Mouse (Mus musculus): ENCODE results near the gene Dpep2nb. TPM values are rescaled to one million over a fixed set of nuclear protein-coding genes. Genes with fewer than 3 reads are reported as not detected.

Dpep2nb gene
- not detected for polyA plus RNA-seq (2014; fragmentation: Illumina TruSeq; extraction: RNeasy Lipid Tissue Mini Kit (QIAGEN cat#74804); ENCODE audit: low read depth, low replicate concordance)

DNA sequence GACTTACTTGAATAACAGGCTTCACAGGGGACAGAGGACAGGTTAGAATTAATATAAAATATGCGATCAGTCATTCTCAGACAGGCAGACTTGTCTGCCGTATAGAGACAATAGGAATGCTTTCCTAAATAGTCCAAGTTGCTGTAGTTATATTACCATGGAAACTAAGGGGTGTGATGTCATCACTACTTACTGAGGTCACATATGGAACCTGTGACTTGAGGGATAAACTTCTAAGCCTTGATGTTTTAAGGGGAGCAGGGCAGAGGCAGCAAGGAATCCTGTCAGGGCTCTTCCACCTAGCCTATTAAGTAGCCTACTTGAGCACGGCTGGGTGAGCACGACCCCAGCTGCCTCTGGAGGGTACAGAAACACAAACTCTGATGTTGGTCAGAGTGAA is at the start of gene Dpep2nb:
Dpep2nb (minus strand) TSS at position 101 of the 400 bp plus-strand sequence.

DNA sequence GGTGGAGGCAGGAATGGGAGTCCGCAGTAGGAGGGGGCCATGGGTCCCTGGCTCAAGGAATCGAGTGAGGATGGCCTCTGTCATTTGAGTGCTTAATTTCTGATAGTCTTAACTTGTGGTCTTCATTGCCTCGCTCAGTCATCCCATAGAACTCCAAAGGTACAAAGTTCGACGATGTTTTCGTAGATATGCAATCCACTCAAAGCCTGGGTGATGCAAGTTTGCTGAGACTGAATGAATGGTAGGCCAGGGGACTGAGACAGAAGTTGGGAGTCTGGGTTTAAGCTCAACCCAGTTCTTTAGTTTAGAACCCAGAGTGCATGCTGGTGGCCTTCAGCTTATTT is 5.8 kb upstream of the Dpep2nb start, which contains the start of gene Ddx28:
Ddx28 (minus strand) TSS at position 240 of the 344 bp plus-strand sequence.

GRCm38 (mm10) chr8:105990856-105991387 is 14.9 kb downstream of the Dpep2nb start, which contains the start of gene Dus2:
Gene Dus2, plus strand, starts transcription at chr8:105991337.

DNA sequence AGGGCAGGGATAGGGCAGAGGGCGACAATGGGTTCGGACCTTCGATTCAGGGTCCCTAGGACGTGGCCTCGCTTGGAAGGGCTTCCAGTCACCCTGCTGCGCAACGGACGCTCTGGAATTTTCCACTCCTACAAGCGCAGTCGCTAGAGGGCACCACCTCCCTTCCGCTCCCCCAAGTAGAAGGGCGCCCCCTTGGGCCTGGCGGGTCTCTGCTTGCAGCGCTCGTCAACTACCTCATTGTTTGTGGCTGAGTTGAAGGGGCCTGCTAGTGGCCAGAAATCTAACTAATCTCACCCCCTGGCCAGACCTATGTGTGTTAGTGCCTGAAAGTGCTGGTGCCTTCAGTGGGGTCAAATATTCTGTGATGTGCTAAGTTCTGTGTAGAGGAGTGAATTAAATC is 26.4 kb downstream of the Dpep2nb start, which contains the start of gene Dpep3:
Dpep3 (minus strand) TSS at position 105 of the 400 bp plus-strand sequence.

GRCm38 (mm10) chr8:105965905-105966341 is 39.9 kb downstream of the Dpep2nb start, which contains the start of gene Slc12a4:
Gene Slc12a4, minus strand, starts transcription at chr8:105966097.

Other genes with a start within 250 kb of the Dpep2nb start
- 10.8 TPM for gene Gfod2, start 247.3 kb downstream of the Dpep2nb start, polyA plus RNA-seq (2014; fragmentation: Illumina TruSeq; extraction: RNeasy Lipid Tissue Mini Kit (QIAGEN cat#74804); ENCODE audit: low read depth, low replicate concordance)
- gene Ranbp10, start 178.6 kb downstream of the Dpep2nb start, polyA plus RNA-seq (2014; fragmentation: Illumina TruSeq; extraction: RNeasy Lipid Tissue Mini Kit (QIAGEN cat#74804); ENCODE audit: low read depth, low replicate concordance), result 15.9 TPM
- 5.6 TPM for gene Tsnaxip1, start 178.2 kb downstream of the Dpep2nb start, polyA plus RNA-seq (2014; fragmentation: Illumina TruSeq; extraction: RNeasy Lipid Tissue Mini Kit (QIAGEN cat#74804); ENCODE audit: low read depth, low replicate concordance)
- 12.0 TPM for gene Cenpt, start 152.7 kb downstream of the Dpep2nb start, polyA plus RNA-seq (2014; fragmentation: Illumina TruSeq; extraction: RNeasy Lipid Tissue Mini Kit (QIAGEN cat#74804); ENCODE audit: low read depth, low replicate concordance)
- gene Thap11, start 150.8 kb downstream of the Dpep2nb start, polyA plus RNA-seq (2014; fragmentation: Illumina TruSeq; extraction: RNeasy Lipid Tissue Mini Kit (QIAGEN cat#74804); ENCODE audit: low read depth, low replicate concordance), result 24.7 TPM
- gene Nutf2, start 145.4 kb downstream of the Dpep2nb start, polyA plus RNA-seq (2014; fragmentation: Illumina TruSeq; extraction: RNeasy Lipid Tissue Mini Kit (QIAGEN cat#74804); ENCODE audit: low read depth, low replicate concordance), result 71.3 TPM
- 30.9 TPM for gene Edc4, start 125.1 kb downstream of the Dpep2nb start, polyA plus RNA-seq (2014; fragmentation: Illumina TruSeq; extraction: RNeasy Lipid Tissue Mini Kit (QIAGEN cat#74804); ENCODE audit: low read depth, low replicate concordance)
- gene Nrn1l, start 112.4 kb downstream of the Dpep2nb start, polyA plus RNA-seq (2014; fragmentation: Illumina TruSeq; extraction: RNeasy Lipid Tissue Mini Kit (QIAGEN cat#74804); ENCODE audit: low read depth, low replicate concordance), result not detected
- gene Pskh1, start 105.5 kb downstream of the Dpep2nb start, polyA plus RNA-seq (2014; fragmentation: Illumina TruSeq; extraction: RNeasy Lipid Tissue Mini Kit (QIAGEN cat#74804); ENCODE audit: low read depth, low replicate concordance), result 26.0 TPM
- gene Ctrl, start 72.1 kb downstream of the Dpep2nb start, polyA plus RNA-seq (2014; fragmentation: Illumina TruSeq; extraction: RNeasy Lipid Tissue Mini Kit (QIAGEN cat#74804); ENCODE audit: low read depth, low replicate concordance), result 1.3 TPM
- gene Psmb10, start 67.5 kb downstream of the Dpep2nb start, polyA plus RNA-seq (2014; fragmentation: Illumina TruSeq; extraction: RNeasy Lipid Tissue Mini Kit (QIAGEN cat#74804); ENCODE audit: low read depth, low replicate concordance), result 39.5 TPM
- 1.5 TPM for gene Lcat, start 62.6 kb downstream of the Dpep2nb start, polyA plus RNA-seq (2014; fragmentation: Illumina TruSeq; extraction: RNeasy Lipid Tissue Mini Kit (QIAGEN cat#74804); ENCODE audit: low read depth, low replicate concordance)
- 22.0 TPM for gene Slc12a4, start 39.9 kb downstream of the Dpep2nb start, polyA plus RNA-seq (2014; fragmentation: Illumina TruSeq; extraction: RNeasy Lipid Tissue Mini Kit (QIAGEN cat#74804); ENCODE audit: low read depth, low replicate concordance)
- gene Dpep3, start 26.5 kb downstream of the Dpep2nb start, polyA plus RNA-seq (2014; fragmentation: Illumina TruSeq; extraction: RNeasy Lipid Tissue Mini Kit (QIAGEN cat#74804); ENCODE audit: low read depth, low replicate concordance), result 5.3 TPM
- gene Dus2, start 14.6 kb downstream of the Dpep2nb start, polyA plus RNA-seq (2014; fragmentation: Illumina TruSeq; extraction: RNeasy Lipid Tissue Mini Kit (QIAGEN cat#74804); ENCODE audit: low read depth, low replicate concordance), result 15.9 TPM
- 8.5 TPM for gene Ddx28, start 5.9 kb upstream of the Dpep2nb start, polyA plus RNA-seq (2014; fragmentation: Illumina TruSeq; extraction: RNeasy Lipid Tissue Mini Kit (QIAGEN cat#74804); ENCODE audit: low read depth, low replicate concordance)
- 19.4 TPM for gene Nfatc3, start 52.9 kb upstream of the Dpep2nb start, polyA plus RNA-seq (2014; fragmentation: Illumina TruSeq; extraction: RNeasy Lipid Tissue Mini Kit (QIAGEN cat#74804); ENCODE audit: low read depth, low replicate concordance)
- 76.6 TPM for gene Esrp2, start 131.0 kb upstream of the Dpep2nb start, polyA plus RNA-seq (2014; fragmentation: Illumina TruSeq; extraction: RNeasy Lipid Tissue Mini Kit (QIAGEN cat#74804); ENCODE audit: low read depth, low replicate concordance)
- gene Pla2g15, start 144.4 kb upstream of the Dpep2nb start, polyA plus RNA-seq (2014; fragmentation: Illumina TruSeq; extraction: RNeasy Lipid Tissue Mini Kit (QIAGEN cat#74804); ENCODE audit: low read depth, low replicate concordance), result 25.5 TPM
- 12.6 TPM for gene Slc7a6, start 162.9 kb upstream of the Dpep2nb start, polyA plus RNA-seq (2014; fragmentation: Illumina TruSeq; extraction: RNeasy Lipid Tissue Mini Kit (QIAGEN cat#74804); ENCODE audit: low read depth, low replicate concordance)
- gene Slc7a6os, start 205.0 kb upstream of the Dpep2nb start, polyA plus RNA-seq (2014; fragmentation: Illumina TruSeq; extraction: RNeasy Lipid Tissue Mini Kit (QIAGEN cat#74804); ENCODE audit: low read depth, low replicate concordance), result 30.5 TPM
- gene Prmt7, start 205.0 kb upstream of the Dpep2nb start, polyA plus RNA-seq (2014; fragmentation: Illumina TruSeq; extraction: RNeasy Lipid Tissue Mini Kit (QIAGEN cat#74804); ENCODE audit: low read depth, low replicate concordance), result 19.5 TPM